Mouse (Mus musculus): ENCODE measurements around the gene Eml1. TPM values are rescaled to one million over a fixed set of nuclear protein-coding genes. Genes with fewer than 3 reads are reported as not detected.

Gene Eml1
- polyA plus RNA-seq, 1 experiment from 2014 or later = 48.9 TPM

- Histone ChIP-seq H3K4me1 (ENCODE audit: control insufficient read depth, insufficient read depth, low read length) (0 out of 2 replicates have a peak, but pooled peaks cover 3% of the 10 kb centered on the region), H3K27me3 (ENCODE audit: control insufficient read depth, insufficient read depth, low read length) (no peaks in the 10 kb centered on the region), H3K9me3 (ENCODE audit: control insufficient read depth, low read length) (no peaks in the 10 kb centered on the region), H3K36me3 (ENCODE audit: control insufficient read depth, insufficient read depth, low read length) (no peaks in the 10 kb centered on the region), H3K27ac (ENCODE audit: low read depth, low read length) (no peak overlapping the region), H3K4me3 (ENCODE audit: low read depth, low read length) (no peak overlapping the region), H3K9ac (replicated peaks; ENCODE audit: low read depth, low read length) (no peak overlapping the region), H3K4me2 (ENCODE audit: low read depth, low read length) (no peak overlapping the region)
- WGBS = 70% methylated on average over 1 of the region's 1 CpGs
- ATAC-seq (ENCODE audit: low read depth) = no peak
Measured at GRCm38 (mm10) chr12:108583775-108584174, 213.0 kb downstream of the Eml1 start.

Other genes with a start within 250 kb of the Eml1 start
- 90.6 and 91.9 TPM in 2 replicates for gene Setd3, start 191.6 kb upstream of the Eml1 start, polyA plus RNA-seq (2014; fragmentation: Nextera tagmentation; extraction: Ambion mirVana)
- gene Ccnk, start 191.4 kb upstream of the Eml1 start, polyA plus RNA-seq (2014; fragmentation: Nextera tagmentation; extraction: Ambion mirVana) = 3.7 and 6.0 TPM in 2 replicates
- gene Ccdc85c, start 95.5 kb upstream of the Eml1 start, polyA plus RNA-seq (2014; fragmentation: Nextera tagmentation; extraction: Ambion mirVana) = 15.3 and 17.3 TPM in 2 replicates
- 2.0 and 2.3 TPM in 2 replicates for gene Hhipl1, start 64.7 kb upstream of the Eml1 start, polyA plus RNA-seq (2014; fragmentation: Nextera tagmentation; extraction: Ambion mirVana)
- gene Cyp46a1, start 36.6 kb upstream of the Eml1 start, polyA plus RNA-seq (2014; fragmentation: Nextera tagmentation; extraction: Ambion mirVana) = 19.6 and 25.4 TPM in 2 replicates
- gene Evl, start 183.8 kb downstream of the Eml1 start, polyA plus RNA-seq (2014; fragmentation: Nextera tagmentation; extraction: Ambion mirVana) = 252 and 265 TPM in 2 replicates